Mouse (Mus musculus): ENCODE measurements around the gene Hnrnpf. TPM values are rescaled to one million over a fixed set of nuclear protein-coding genes. Genes with fewer than 3 reads are reported as not detected.

The Hnrnpf gene
- polyA plus RNA-seq, 1 experiment, result 142 TPM

GRCm38 (mm10) chr6:117891369-117892160 is 8.6 kb upstream of the Hnrnpf start:
- Histone ChIP-seq H3K4me3 (ENCODE audit: insufficient read depth, low read depth, low read length) (no peak overlapping the region), H3K27ac (ENCODE audit: insufficient read depth, low read depth, low read length) (no peak overlapping the region), H3K27me3 (replicated peaks; ENCODE audit: control insufficient read depth, insufficient read depth, low read length) (no peaks in the 10 kb centered on the region), H3K36me3 (ENCODE audit: control insufficient read depth, insufficient read depth, low read length) (no peaks in the 10 kb centered on the region), H3K4me1 (ENCODE audit: control insufficient read depth, insufficient read depth, low read length) (no peaks in the 10 kb centered on the region)
- TF ChIP-seq CTCF (conservative IDR thresholded peaks at IDR 0.05; ENCODE audit: insufficient read depth, insufficient read length, low read depth, low read length) (no peak), POLR2A (IDR thresholded peaks at IDR 0.05; ENCODE audit: low read depth, low read length) (no peak)
- DNase-seq, result no peak
- 68% methylated on average over 14 of the region's 14 CpGs for WGBS

DNA sequence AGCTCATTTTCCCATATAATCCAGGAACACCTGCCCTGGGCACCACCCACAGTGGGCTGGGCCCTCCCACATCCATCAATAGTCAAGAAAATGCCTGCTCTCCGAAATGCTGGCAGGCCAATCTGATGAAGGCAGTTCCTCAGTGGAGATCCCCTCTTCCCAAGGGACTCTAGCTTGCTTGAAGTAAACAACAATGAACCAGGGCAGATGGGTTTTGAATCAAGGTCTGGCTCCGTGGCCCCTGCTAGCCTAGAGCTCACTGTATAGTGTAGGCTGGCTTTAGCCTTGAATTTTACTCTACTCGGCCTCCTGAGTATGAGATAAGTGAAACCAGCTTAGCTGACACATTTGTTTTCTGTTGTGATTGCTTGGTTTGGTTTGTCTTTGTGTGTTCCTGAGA is 7.7 kb upstream of the Hnrnpf start:
- Histone ChIP-seq H3K27me3 (replicated peaks; ENCODE audit: control insufficient read depth, insufficient read depth, low read length) (no peaks in the 10 kb centered on the region), H3K4me3 (ENCODE audit: insufficient read depth, low read depth, low read length) (no peak overlapping the region), H3K27ac (ENCODE audit: insufficient read depth, low read depth, low read length) (no peak overlapping the region), H3K36me3 (ENCODE audit: control insufficient read depth, insufficient read depth, low read length) (no peaks in the 10 kb centered on the region), H3K4me1 (ENCODE audit: control insufficient read depth, insufficient read depth, low read length) (no peaks in the 10 kb centered on the region)
- TF ChIP-seq CTCF (conservative IDR thresholded peaks at IDR 0.05; ENCODE audit: insufficient read depth, insufficient read length, low read depth, low read length) (no peak), POLR2A (IDR thresholded peaks at IDR 0.05; ENCODE audit: low read depth, low read length) (no peak)
- no peak for DNase-seq
- WGBS, result 75% methylated on average over 3 of the region's 3 CpGs

DNA sequence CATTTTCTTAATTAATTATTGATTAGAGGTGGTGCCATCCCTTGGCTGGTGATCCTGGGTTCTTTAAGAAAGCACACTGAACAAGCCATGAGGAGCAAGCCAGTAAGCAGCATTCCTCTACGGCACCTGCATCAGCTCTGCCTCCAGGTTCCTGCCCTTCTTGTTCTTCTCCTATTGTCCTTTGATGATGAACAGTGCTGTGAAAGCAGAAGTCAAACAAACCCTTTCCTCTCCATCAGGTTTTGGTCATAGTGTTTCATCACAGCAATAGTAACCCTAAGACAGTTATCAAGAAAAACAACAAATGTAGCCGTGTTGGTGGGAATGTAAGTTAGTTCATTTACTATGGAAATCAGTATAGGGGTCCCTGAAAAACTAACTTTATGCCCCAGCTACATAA is 6.7 kb upstream of the Hnrnpf start:
- WGBS, result 89% methylated on average over 2 of the region's 2 CpGs
- H3K4me3 ChIP-seq (ENCODE audit: insufficient read depth, low read depth, low read length), result no peak overlapping the region
- no peaks in the 10 kb centered on the region for H3K27me3 ChIP-seq (replicated peaks; ENCODE audit: control insufficient read depth, insufficient read depth, low read length)
- no peaks in the 10 kb centered on the region for H3K4me1 ChIP-seq (ENCODE audit: control insufficient read depth, insufficient read depth, low read length)
- no peak overlapping the region for H3K27ac ChIP-seq (ENCODE audit: insufficient read depth, low read depth, low read length)
- H3K36me3 ChIP-seq (ENCODE audit: control insufficient read depth, insufficient read depth, low read length), result no peaks in the 10 kb centered on the region
- TF ChIP-seq POLR2A (IDR thresholded peaks at IDR 0.05; ENCODE audit: low read depth, low read length) (no peak), CTCF (conservative IDR thresholded peaks at IDR 0.05; ENCODE audit: insufficient read depth, insufficient read length, low read depth, low read length) (no peak)
- no peak for DNase-seq

GRCm38 (mm10) chr6:117897800-117898199 is 2.3 kb upstream of the Hnrnpf start:
- Histone ChIP-seq H3K4me3 (ENCODE audit: insufficient read depth, low read depth, low read length) (no peak overlapping the region), H3K36me3 (ENCODE audit: control insufficient read depth, insufficient read depth, low read length) (no peaks in the 10 kb centered on the region), H3K27ac (ENCODE audit: insufficient read depth, low read depth, low read length) (no peak overlapping the region), H3K27me3 (replicated peaks; ENCODE audit: control insufficient read depth, insufficient read depth, low read length) (no peaks in the 10 kb centered on the region), H3K4me1 (ENCODE audit: control insufficient read depth, insufficient read depth, low read length) (no peaks in the 10 kb centered on the region)
- 58% methylated on average over 5 of the region's 5 CpGs for WGBS
- peak; percentile 77 for DNase-seq
- TF ChIP-seq CTCF (conservative IDR thresholded peaks at IDR 0.05; ENCODE audit: insufficient read depth, insufficient read length, low read depth, low read length), result no peak

- WGBS, result 79% methylated on average over 9 of the region's 9 CpGs
- no peaks in the 10 kb centered on the region for H3K27me3 ChIP-seq (replicated peaks; ENCODE audit: control insufficient read depth, insufficient read depth, low read length)
- H3K27ac ChIP-seq (ENCODE audit: insufficient read depth, low read depth, low read length), result no peak overlapping the region
- no peak overlapping the region for H3K4me3 ChIP-seq (ENCODE audit: insufficient read depth, low read depth, low read length)
- no peak for DNase-seq
- no peaks in the 10 kb centered on the region for H3K36me3 ChIP-seq (ENCODE audit: control insufficient read depth, insufficient read depth, low read length)
- no peaks in the 10 kb centered on the region for H3K4me1 ChIP-seq (ENCODE audit: control insufficient read depth, insufficient read depth, low read length)
- TF ChIP-seq CTCF (conservative IDR thresholded peaks at IDR 0.05; ENCODE audit: insufficient read depth, insufficient read length, low read depth, low read length) (no peak), POLR2A (IDR thresholded peaks at IDR 0.05; ENCODE audit: low read depth, low read length) (no peak)
Observed at GRCm38 (mm10) chr6:117901510-117902402, 1.6 kb downstream of the Hnrnpf start.

DNA sequence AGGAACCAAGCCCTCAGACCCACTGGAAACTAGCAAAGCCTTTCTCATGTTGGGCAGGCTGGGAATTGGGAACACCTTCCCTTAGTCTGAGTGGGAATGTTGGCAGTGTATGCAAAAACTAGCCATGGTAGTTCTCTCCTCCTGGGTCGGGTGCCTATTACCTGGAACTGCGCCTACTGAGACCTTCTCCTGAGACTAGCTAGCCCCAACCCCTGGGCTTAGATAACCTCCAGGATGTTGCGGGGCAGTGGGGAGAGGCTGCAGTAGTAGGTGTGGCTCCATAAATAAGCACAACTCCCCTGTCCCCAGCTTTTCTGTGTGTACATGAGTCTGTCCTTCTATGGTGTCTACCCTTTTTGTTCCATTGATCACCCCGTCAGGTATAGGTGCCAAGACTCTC is 2.4 kb downstream of the Hnrnpf start:
- Histone ChIP-seq H3K27me3 (replicated peaks; ENCODE audit: control insufficient read depth, insufficient read depth, low read length) (no peaks in the 10 kb centered on the region), H3K4me3 (ENCODE audit: insufficient read depth, low read depth, low read length) (no peak overlapping the region), H3K4me1 (ENCODE audit: control insufficient read depth, insufficient read depth, low read length) (no peaks in the 10 kb centered on the region), H3K36me3 (ENCODE audit: control insufficient read depth, insufficient read depth, low read length) (no peaks in the 10 kb centered on the region), H3K27ac (ENCODE audit: insufficient read depth, low read depth, low read length) (no peak overlapping the region)
- no peak for DNase-seq
- TF ChIP-seq CTCF (conservative IDR thresholded peaks at IDR 0.05; ENCODE audit: insufficient read depth, insufficient read length, low read depth, low read length), result no peak
- WGBS, result 83% methylated on average over 4 of the region's 4 CpGs

DNA sequence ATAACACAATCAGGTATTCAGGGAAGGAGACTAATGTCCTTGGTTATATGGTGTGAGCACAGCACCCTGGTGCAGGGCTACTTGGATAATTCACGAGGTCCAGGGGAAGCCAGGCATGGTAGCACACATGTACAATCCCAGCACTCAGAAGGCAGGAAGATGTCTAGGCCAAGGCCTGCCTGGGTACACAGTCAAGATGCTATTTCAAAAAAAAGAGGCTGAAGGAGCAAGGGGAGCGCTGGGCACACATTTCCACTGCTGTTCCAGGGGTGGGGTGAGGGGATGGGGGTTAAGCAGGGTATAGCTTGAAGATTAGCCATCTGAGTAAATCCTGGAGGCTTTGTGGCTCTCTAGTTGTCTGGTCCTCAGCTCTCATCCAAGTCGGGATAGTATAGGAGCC is 3.7 kb downstream of the Hnrnpf start:
- 90% methylated on average over 3 of the region's 3 CpGs for WGBS
- Histone ChIP-seq H3K36me3 (ENCODE audit: control insufficient read depth, insufficient read depth, low read length) (no peaks in the 10 kb centered on the region), H3K27ac (ENCODE audit: insufficient read depth, low read depth, low read length) (no peak overlapping the region), H3K4me3 (ENCODE audit: insufficient read depth, low read depth, low read length) (no peak overlapping the region), H3K4me1 (ENCODE audit: control insufficient read depth, insufficient read depth, low read length) (peaks cover 2% of the 10 kb centered on the region; the same call in 1 of the 2 replicates), H3K27me3 (replicated peaks; ENCODE audit: control insufficient read depth, insufficient read depth, low read length) (no peaks in the 10 kb centered on the region)
- TF ChIP-seq POLR2A (IDR thresholded peaks at IDR 0.05; ENCODE audit: low read depth, low read length), result no peak
- TF ChIP-seq CTCF (conservative IDR thresholded peaks at IDR 0.05; ENCODE audit: insufficient read depth, insufficient read length, low read depth, low read length), result no peak
- no peak for DNase-seq

Measured in kidney, adult 2 months (tissue).